Mouse (Mus musculus) left cerebral cortex, adult 11 months (tissue): Measurements from ENCODE around the gene Gpr146.

Experiments
- DNase-seq: peaks from one replicate; pipeline ENCODE4 v3.0.0; 2022; ENCODE audit warnings: low spot score

The Gpr146 gene

GRCm38 (mm10) chr5:139429818-139430341, 52.4 kb downstream of the Gpr146 start:
- no peak for DNase-seq

- DNase-seq, result no peak
Measured at GRCm38 (mm10) chr5:139432333-139432732, 54.8 kb downstream of the Gpr146 start.

GRCm38 (mm10) chr5:139432747-139433508, 55.4 kb downstream of the Gpr146 start:
- no peak for DNase-seq

GRCm38 (mm10) chr5:139433842-139434568, 56.5 kb downstream of the Gpr146 start:
- no peak for DNase-seq

- DNase-seq, result peak; percentile 61
Measured at GRCm38 (mm10) chr5:139434940-139435339, 57.4 kb downstream of the Gpr146 start.

- no peak for DNase-seq
Measured at GRCm38 (mm10) chr5:139437769-139438168, 60.3 kb downstream of the Gpr146 start.

- no peak for DNase-seq
Measured at GRCm38 (mm10) chr5:139438440-139438839, 60.9 kb downstream of the Gpr146 start.

GRCm38 (mm10) chr5:139440451-139440850, 63.0 kb downstream of the Gpr146 start:
- DNase-seq, result no peak

- DNase-seq, result no peak
Measured at GRCm38 (mm10) chr5:139440926-139441725, 63.6 kb downstream of the Gpr146 start.

- no peak for DNase-seq
Measured at GRCm38 (mm10) chr5:139441726-139442018, 64.2 kb downstream of the Gpr146 start.

- DNase-seq, result no peak
Measured at GRCm38 (mm10) chr5:139442428-139442827, 64.9 kb downstream of the Gpr146 start.

- no peak for DNase-seq
Measured at GRCm38 (mm10) chr5:139442962-139443361, 65.5 kb downstream of the Gpr146 start.

- DNase-seq, result no peak
Measured at GRCm38 (mm10) chr5:139445258-139445657, 67.8 kb downstream of the Gpr146 start.
